Mouse (Mus musculus) thymus, postnatal 36 days (tissue): ENCODE measurements around the gene Gas2l2.

ENCODE experiments used
- DNase-seq, 2 experiments: peaks; one replicate each; pipeline ENCODE4 v3.0.0; 2022; ENCODE audit warnings: mixed read lengths in 2 of 2

Gene Gas2l2

DNA sequence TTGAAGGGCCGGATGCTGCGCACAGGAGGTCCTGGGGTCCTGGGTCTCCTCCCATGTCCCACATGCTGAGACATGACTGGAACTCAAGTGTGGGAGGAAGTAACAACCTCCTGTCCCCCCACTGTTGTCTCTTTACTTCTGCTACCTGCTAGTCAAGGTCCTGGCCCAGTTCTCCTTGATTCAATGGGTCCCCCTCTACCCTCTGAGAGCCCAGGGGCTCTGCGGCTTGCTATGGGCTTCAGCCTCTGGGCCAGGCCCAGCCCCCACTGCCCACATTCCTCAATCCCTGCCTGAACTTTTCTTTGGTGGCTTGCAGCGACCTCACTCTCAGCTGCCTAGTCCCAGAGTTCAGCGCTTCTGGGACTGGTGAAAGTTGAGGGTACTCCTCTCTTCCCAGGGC is at the start of gene Gas2l2:
Gas2l2 (minus strand) TSS at position 101 of the 400 bp plus-strand sequence.
- DNase-seq, result no peak

DNA sequence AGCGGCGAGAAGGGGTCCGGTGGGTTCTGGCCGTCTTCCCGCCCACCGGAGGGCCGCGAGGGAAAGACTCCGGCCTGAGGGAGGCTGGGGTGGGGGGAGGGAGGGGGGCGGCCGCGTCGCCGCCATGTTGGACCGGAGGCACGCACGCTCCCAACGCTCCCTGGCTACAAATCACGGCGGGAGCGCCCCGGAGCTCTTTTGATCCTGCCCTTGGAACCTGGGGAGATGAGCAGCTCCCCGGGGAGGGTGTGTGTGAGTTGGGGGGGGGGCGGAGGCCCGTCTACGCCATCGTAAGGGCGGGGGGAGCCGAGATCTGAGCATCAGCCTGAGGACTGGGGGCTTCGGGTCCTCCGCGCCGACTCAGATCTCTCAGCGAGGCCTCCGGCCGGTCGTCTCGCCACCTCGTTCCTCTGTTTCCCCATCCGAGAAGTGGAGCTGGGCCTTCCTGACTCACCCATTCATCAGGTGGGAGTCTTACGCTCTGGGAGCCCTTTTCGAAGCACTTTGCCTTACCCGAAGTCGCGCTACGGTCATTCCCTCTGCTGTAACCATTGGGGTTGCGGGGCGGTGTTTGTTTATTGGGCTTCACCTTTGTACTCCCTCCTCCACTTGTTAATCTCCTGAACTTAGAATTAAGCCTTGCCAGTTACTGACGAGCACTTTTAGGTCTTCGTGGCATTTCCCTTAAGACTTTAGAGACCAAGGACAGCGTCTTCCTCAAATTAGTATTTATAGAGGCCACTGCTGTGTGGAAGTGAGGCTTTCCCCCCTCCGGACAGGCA is 44.2 kb upstream of the Gas2l2 start:
- peak in 1 of 2 experiments; percentile 31 for DNase-seq

GRCm38 (mm10) chr11:83472324-83473234 is 43.3 kb upstream of the Gas2l2 start, which contains the start of gene Taf15:
Gene Taf15, plus strand, starts transcription at chr11:83473086.
- peak; percentile 98 to 99 for DNase-seq

DNA sequence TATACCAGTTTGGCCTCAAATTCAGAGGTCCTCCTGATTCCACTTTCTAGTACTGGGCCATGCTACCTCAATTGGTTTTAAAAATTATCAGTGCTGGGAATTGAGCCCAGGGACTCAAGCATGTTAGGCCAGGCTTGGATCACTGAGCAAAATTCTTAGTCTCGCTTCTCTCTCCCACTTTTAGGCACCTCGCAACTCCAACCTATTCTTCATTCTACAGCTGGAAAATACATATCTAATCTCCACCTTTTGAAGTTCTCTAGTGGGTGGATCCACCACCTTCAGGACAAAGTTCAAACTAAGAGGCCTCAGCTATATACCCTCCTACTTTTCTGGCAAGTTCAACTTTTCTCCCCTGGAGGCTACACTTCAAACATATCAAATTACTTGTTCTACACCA is 42.5 kb upstream of the Gas2l2 start:
- no peak for DNase-seq

- no peak for DNase-seq
Measured at GRCm38 (mm10) chr11:83468765-83469164, 39.5 kb upstream of the Gas2l2 start.

DNA sequence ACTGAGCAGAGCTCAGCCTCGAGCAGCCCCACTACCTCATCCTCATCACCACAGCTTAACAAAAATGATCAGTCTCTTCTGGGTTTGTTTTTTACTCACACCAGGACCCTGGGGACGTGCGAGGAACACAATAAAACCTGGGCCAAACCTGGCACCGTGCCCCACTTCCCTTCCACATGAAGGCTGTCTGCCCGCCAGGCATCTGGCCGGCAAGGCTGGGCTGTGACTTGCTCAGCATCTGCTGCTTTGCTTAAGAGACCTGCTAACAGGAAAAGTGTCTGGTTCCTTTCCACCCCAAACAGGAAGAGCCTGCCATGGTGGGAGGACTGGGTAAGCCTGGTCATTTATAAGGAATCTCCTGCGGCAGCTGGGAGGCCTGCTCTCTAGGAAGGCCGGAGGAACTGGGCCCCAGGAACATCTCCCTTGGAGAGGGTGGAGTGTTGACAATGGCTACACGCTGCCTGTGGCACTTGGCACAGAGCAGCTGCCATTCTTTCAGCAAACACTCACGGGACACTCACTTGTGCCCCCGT is 37.9 kb upstream of the Gas2l2 start:
- DNase-seq, result no peak

- DNase-seq, result no peak
Measured at GRCm38 (mm10) chr11:83465976-83466375, 36.7 kb upstream of the Gas2l2 start.

- DNase-seq, result no peak
Measured at GRCm38 (mm10) chr11:83462711-83463244, 33.5 kb upstream of the Gas2l2 start, which contains the start of gene Mmp28. Gene Mmp28, minus strand, starts transcription at chr11:83463071.

DNA sequence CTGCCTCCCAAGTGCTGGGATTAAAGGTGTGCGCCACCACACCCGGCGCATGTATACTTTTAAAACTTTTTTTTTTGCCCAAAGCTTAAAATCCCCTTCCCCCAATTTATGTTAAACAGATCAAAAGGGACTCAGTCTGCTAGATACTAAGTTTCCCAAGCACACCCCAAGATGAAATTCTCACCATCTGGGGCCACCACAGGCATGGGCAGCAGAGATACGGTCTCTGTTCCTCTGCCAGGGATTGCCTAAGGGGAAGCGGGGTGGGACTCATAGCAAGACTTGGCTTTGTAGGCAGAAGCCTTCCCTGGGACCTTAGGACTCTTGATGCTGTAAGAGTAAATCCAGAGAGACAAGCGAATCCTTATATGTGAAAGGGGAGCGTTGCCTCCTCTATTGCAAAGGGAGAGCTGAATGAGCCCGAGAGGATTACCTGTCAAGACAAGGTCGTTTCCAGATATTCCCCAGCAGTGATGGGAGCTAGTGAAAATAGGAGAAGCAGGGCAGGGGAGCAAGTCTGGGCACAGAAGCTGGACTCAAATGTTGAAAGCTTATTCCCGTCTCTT is 32.3 kb upstream of the Gas2l2 start:
- DNase-seq, result no peak

DNA sequence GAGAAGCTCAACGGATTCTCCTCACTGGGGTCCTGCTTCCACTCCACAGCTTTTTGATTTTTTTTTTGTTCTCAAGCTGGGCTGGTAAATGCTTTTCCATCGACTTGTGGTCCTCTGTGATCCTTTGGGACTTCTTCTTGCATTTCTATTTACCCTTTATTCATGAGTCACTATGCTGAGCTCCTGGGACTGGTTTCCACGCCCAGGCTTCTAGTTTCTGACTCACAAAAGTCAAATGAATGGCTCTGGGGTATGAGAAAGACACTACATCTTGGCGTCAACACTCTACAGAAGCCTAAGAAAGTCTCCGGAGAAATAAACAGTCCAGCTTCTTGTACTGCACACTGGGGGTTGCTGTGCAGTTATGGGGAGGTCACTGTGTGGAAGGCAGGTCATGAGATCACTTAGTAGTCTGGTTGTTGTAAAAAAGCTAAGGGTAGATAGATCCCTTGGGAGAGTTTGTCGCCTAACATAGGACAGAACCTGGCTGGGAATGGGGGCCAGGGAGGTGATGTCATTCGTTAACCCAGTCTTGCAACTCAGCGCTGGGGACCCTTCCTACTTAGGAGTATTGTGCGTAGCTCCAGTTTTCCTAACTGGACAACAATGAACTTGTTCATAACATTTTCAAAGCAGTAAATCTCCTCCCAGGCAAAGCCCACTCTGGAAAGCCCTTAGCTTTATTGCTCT is 28.8 kb upstream of the Gas2l2 start:
- DNase-seq, result no peak

DNA sequence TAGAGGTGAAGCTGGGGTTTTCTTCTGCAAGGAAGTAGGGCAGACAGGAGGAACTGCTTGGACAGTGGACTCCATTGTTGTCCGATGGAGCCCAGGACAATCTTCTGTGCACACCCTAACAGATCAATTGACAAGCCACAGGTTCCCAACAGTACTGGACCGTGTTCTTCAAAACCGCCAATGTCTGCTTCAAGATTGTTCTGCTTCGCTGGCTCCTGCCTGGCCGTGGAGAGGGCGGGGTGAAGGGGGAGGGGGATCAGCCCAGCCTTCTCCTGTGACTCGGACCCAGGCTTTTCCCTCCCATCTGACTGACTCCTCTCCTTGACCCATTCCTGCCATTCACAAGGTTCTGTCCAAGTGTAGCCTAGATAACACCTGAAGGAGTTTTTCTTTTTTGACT is 28.0 kb upstream of the Gas2l2 start:
- DNase-seq, result no peak

- DNase-seq, result no peak
Measured at GRCm38 (mm10) chr11:83455608-83456007, 26.4 kb upstream of the Gas2l2 start.

- no peak for DNase-seq
Measured at GRCm38 (mm10) chr11:83454548-83454947, 25.3 kb upstream of the Gas2l2 start.

DNA sequence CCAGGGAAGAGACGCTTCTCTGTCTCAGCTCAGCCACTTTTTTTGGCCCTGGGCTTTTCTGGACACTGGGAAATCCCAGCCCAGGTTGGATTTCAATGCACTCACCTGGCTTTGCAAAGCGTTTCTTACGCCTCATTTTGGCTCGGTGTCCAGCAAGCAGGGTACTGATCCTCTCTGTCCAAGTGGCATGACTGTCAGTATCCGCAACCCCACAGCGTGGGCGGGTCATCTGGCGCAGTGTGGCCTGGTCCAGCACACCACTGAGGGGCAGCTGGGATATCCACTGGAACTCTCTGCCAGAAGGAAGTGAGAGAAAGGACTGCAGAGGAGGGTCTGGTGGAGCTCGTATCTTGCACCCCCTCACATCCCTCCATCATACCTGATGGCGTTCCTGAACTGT is 22.0 kb upstream of the Gas2l2 start:
- no peak for DNase-seq

- DNase-seq, result no peak
Measured at GRCm38 (mm10) chr11:83450550-83450949, 21.3 kb upstream of the Gas2l2 start.

DNA sequence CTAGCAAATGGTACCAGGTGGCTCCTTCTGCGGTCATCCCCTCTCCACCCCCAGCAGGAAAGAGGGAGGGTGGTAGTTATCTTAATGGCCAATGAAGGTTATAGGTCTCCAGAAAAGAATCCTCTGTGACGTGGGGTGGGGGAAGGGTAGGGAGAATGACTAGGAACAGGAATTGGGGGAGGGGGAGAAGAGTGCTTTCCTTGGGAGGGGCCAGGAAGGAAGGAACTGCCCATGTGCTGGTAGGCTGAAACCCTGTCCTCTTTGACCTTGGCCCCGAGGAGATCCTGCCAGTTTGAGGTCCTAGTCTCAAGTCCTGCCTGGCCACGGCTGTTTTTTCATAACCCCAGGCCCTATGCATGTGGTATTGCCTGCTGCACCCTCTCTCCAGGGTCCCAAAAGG is 20.0 kb upstream of the Gas2l2 start:
- no peak for DNase-seq

GRCm38 (mm10) chr11:83448927-83449236 is 19.6 kb upstream of the Gas2l2 start:
- no peak for DNase-seq

- no peak for DNase-seq
Measured at GRCm38 (mm10) chr11:83448021-83448926, 19.0 kb upstream of the Gas2l2 start.

- DNase-seq, result no peak
Measured at GRCm38 (mm10) chr11:83447612-83448011, 18.4 kb upstream of the Gas2l2 start.

GRCm38 (mm10) chr11:83445001-83445400 is 15.7 kb upstream of the Gas2l2 start:
- DNase-seq, result no peak

- no peak for DNase-seq
Measured at GRCm38 (mm10) chr11:83443824-83444223, 14.6 kb upstream of the Gas2l2 start.
